Mouse (Mus musculus) CH12.LX (cell line): Measurements from ENCODE around the gene 1700019D03Rik. TPM values are rescaled to one million over a fixed set of nuclear protein-coding genes. Genes with fewer than 3 reads are reported as not detected.
A peak's percentile ranks its signal among the peaks of the same experiment; 100 is the strongest.

Experiments used
- DNase-seq: peaks from one replicate; pipeline ENCODE4 v3.0.0-alpha.2; 2013; ENCODE audit errors: extremely low read depth
- H3K27ac ChIP-seq: 2 replicates; pipeline ENCODE4 v1.5.1; 2012; ENCODE audit warnings: low read depth, mild to moderate bottlenecking, control low read depth, moderate library complexity; ENCODE audit not compliant: insufficient read depth
- H3K27me3 ChIP-seq: replicated peaks from 2 replicates; pipeline ENCODE3; 2012; ENCODE audit warnings: inconsistent platforms
- H3K36me3 ChIP-seq, 2 experiments: replicated peaks in 1 of 2; 2 replicates each; pipeline versions ENCODE3 to v1.6.1; 2012; ENCODE audit warnings: inconsistent platforms in 1 of 2, low read length in 1 of 2, mild to moderate bottlenecking in 1 of 2, mixed read lengths in 1 of 2, moderate library complexity in 1 of 2; ENCODE audit not compliant: control insufficient read depth in 1 of 2, insufficient read depth in 1 of 2
- H3K4me1 ChIP-seq, 2 experiments: 2 replicates each; pipeline ENCODE4 v1.6.1; 2012; ENCODE audit warnings: inconsistent platforms in 1 of 2, moderate library complexity in 1 of 2; ENCODE audit not compliant: insufficient read depth in 2 of 2, control insufficient read depth in 1 of 2
- H3K4me2 ChIP-seq: 2 replicates; pipeline ENCODE4 v1.6.1; 2012; ENCODE audit warnings: low read depth, mild to moderate bottlenecking, control low read depth; ENCODE audit not compliant: poor library complexity, insufficient read depth, severe bottlenecking
- H3K4me3 ChIP-seq, 3 experiments: fragments of 150-350 bp in 1 of 3; sonication (generic) in 1 of 3; replicated peaks in 1 of 3; 2 replicates each; pipeline versions ENCODE3 to v1.5.1; 2011 to 2012; ENCODE audit warnings: low read depth in 2 of 3, low read length in 2 of 3, mild to moderate bottlenecking in 2 of 3, moderate library complexity in 2 of 3, control low read depth in 1 of 3, improper control_type of control experiment in 1 of 3, inconsistent platforms in 1 of 3, mixed read lengths in 1 of 3; ENCODE audit not compliant: poor library complexity in 1 of 3
- H3K79me2 ChIP-seq: replicated peaks from 2 replicates; pipeline ENCODE4 v1.6.1; 2012; ENCODE audit warnings: mild to moderate bottlenecking, moderate library complexity; ENCODE audit not compliant: control insufficient read depth, poor library complexity, insufficient read depth, severe bottlenecking; ENCODE audit errors: extremely low read depth
- H3K9ac ChIP-seq: 2 replicates; pipeline ENCODE4 v1.6.1; 2012; ENCODE audit warnings: low read depth, mild to moderate bottlenecking, control low read depth, moderate library complexity; ENCODE audit not compliant: insufficient read depth
- H3K9me3 ChIP-seq: replicated peaks from 2 replicates; pipeline ENCODE3; 2012; ENCODE audit warnings: low read length, inconsistent platforms, mixed read lengths
- BHLHE40 ChIP-seq: IDR thresholded peaks from 2 replicates; pipeline ENCODE4 v1.6.1; 2011; ENCODE audit warnings: mild to moderate bottlenecking, low read depth, low read length, improper control_type of control experiment
- CHD2 ChIP-seq: IDR thresholded peaks from 2 replicates; pipeline ENCODE4 v1.6.1; 2011; ENCODE audit warnings: low read length, improper control_type of control experiment
- CTCF ChIP-seq, 2 experiments: IDR thresholded peaks in 1 of 2; conservative IDR thresholded peaks in 1 of 2; 2 replicates each; pipeline ENCODE4 v1.5.1; 2011 to 2012; ENCODE audit warnings: low read depth in 2 of 2, low read length in 2 of 2, improper control_type of control experiment in 1 of 2, inconsistent platforms in 1 of 2, mild to moderate bottlenecking in 1 of 2, moderate library complexity in 1 of 2
- E2F4 ChIP-seq: IDR thresholded peaks from 2 replicates; pipeline ENCODE4 v1.6.1; 2011; ENCODE audit warnings: low read depth, low read length, improper control_type of control experiment; ENCODE audit not compliant: insufficient replicate concordance
- ELF1 ChIP-seq: IDR thresholded peaks from 2 replicates; pipeline ENCODE4 v1.6.1; 2014; ENCODE audit warnings: low read depth, mild to moderate bottlenecking, inconsistent platforms, low read length, improper control_type of control experiment
- EP300 ChIP-seq: IDR thresholded peaks from 2 replicates; pipeline ENCODE4 v1.6.1; 2011; ENCODE audit warnings: low read length, improper control_type of control experiment
- GABPA ChIP-seq: IDR thresholded peaks from 2 replicates; pipeline ENCODE4 v1.6.1; 2012; ENCODE audit warnings: low read depth, low read length, improper control_type of control experiment, inconsistent platforms; ENCODE audit not compliant: insufficient replicate concordance
- HCFC1 ChIP-seq: IDR thresholded peaks from 2 replicates; pipeline ENCODE4 v1.6.1; 2012; ENCODE audit warnings: low read depth, mild to moderate bottlenecking, inconsistent platforms, low read length, improper control_type of control experiment
- IRF4 ChIP-seq: IDR thresholded peaks from 2 replicates; pipeline ENCODE4 v1.6.1; 2014; ENCODE audit warnings: low read depth, mild to moderate bottlenecking, inconsistent platforms, low read length, improper control_type of control experiment
- JUN ChIP-seq: IDR thresholded peaks from 2 replicates; pipeline ENCODE4 v1.6.1; 2011; ENCODE audit warnings: low read depth, mild to moderate bottlenecking, low read length, improper control_type of control experiment, moderate library complexity; ENCODE audit not compliant: insufficient read depth
- JUND ChIP-seq: conservative IDR thresholded peaks from 2 replicates; pipeline ENCODE4 v1.6.1; 2011; ENCODE audit warnings: low read depth, low read length, improper control_type of control experiment
- KAT2A ChIP-seq: IDR thresholded peaks from 2 replicates; pipeline ENCODE4 v1.6.1; 2012; ENCODE audit warnings: low read length, improper control_type of control experiment, inconsistent platforms; ENCODE audit not compliant: insufficient replicate concordance
- MAFK ChIP-seq: IDR thresholded peaks from 2 replicates; pipeline ENCODE4 v1.6.1; 2011; ENCODE audit warnings: low read length, improper control_type of control experiment; ENCODE audit not compliant: insufficient replicate concordance
- MEF2A ChIP-seq: IDR thresholded peaks from 2 replicates; pipeline ENCODE4 v1.6.1; 2014; ENCODE audit warnings: low read depth, mild to moderate bottlenecking, inconsistent platforms, low read length, improper control_type of control experiment, borderline replicate concordance
- MXI1 ChIP-seq: IDR thresholded peaks from 2 replicates; pipeline ENCODE4 v1.6.1; 2011; ENCODE audit warnings: mild to moderate bottlenecking, low read depth, low read length, improper control_type of control experiment
- MYC ChIP-seq: IDR thresholded peaks from 2 replicates; pipeline ENCODE4 v1.6.1; 2011; ENCODE audit warnings: low read depth, mild to moderate bottlenecking, improper control_type of control experiment, low read length
- NRF1 ChIP-seq: IDR thresholded peaks from 2 replicates; pipeline ENCODE4 v1.6.1; 2014; ENCODE audit warnings: low read depth, mild to moderate bottlenecking, inconsistent platforms, low read length, improper control_type of control experiment, moderate library complexity
- PAX5 ChIP-seq: IDR thresholded peaks from 2 replicates; pipeline ENCODE4 v1.6.1; 2012; ENCODE audit warnings: low read length, inconsistent platforms, mixed read lengths
- RAD21 ChIP-seq: IDR thresholded peaks from 2 replicates; pipeline ENCODE4 v1.6.1; 2011; ENCODE audit warnings: low read depth, mild to moderate bottlenecking, low read length, improper control_type of control experiment, moderate library complexity
- SIN3A ChIP-seq: IDR thresholded peaks from 2 replicates; pipeline ENCODE4 v1.6.1; 2012; ENCODE audit warnings: low read length, improper control_type of control experiment, inconsistent platforms
- SMC3 ChIP-seq: IDR thresholded peaks from 2 replicates; pipeline ENCODE4 v1.6.1; 2011; ENCODE audit warnings: low read depth, low read length, improper control_type of control experiment
- TBP ChIP-seq: conservative IDR thresholded peaks from 2 replicates; pipeline ENCODE4 v1.6.1; 2011; ENCODE audit warnings: low read depth, low read length, improper control_type of control experiment
- UBTF ChIP-seq: IDR thresholded peaks from 2 replicates; pipeline ENCODE4 v1.6.1; 2012; ENCODE audit warnings: low read depth, mild to moderate bottlenecking, inconsistent platforms, low read length, improper control_type of control experiment, moderate library complexity
- USF1 ChIP-seq: IDR thresholded peaks from 2 replicates; pipeline ENCODE4 v1.6.1; 2014; ENCODE audit warnings: low read depth, mild to moderate bottlenecking, inconsistent platforms, low read length, improper control_type of control experiment
- USF2 ChIP-seq: conservative IDR thresholded peaks from 2 replicates; pipeline ENCODE4 v1.6.1; 2011; ENCODE audit warnings: low read depth, low read length, improper control_type of control experiment
- ZC3H11A ChIP-seq: IDR thresholded peaks from 2 replicates; pipeline ENCODE4 v1.6.1; 2012; ENCODE audit warnings: low read depth, mild to moderate bottlenecking, inconsistent platforms, low read length, improper control_type of control experiment
- ZKSCAN1 ChIP-seq: IDR thresholded peaks from 2 replicates; pipeline ENCODE4 v1.6.1; 2012; ENCODE audit warnings: low read depth, inconsistent platforms, low read length, improper control_type of control experiment, borderline replicate concordance
- ZNF384 ChIP-seq: IDR thresholded peaks from 2 replicates; pipeline ENCODE4 v1.6.1; 2012; ENCODE audit warnings: low read depth, low read length, improper control_type of control experiment, inconsistent platforms
- dilution Hi-C: fragments of 300-500 bp; cut with MboI; formaldehyde crosslinking; loops from 2 replicates; pipeline ENCODE4 v1.14.3; 2020; ENCODE audit warnings: low sequenced_read_pairs; ENCODE audit not compliant: extremely low pct_unique_long_range_greater_than_20kb, extremely low pct_ligation_motif_present
- in situ Hi-C: fragments of 300-500 bp; cut with MboI; formaldehyde crosslinking; loops from 3 replicates; pipeline ENCODE4 v1.14.3; 2019; ENCODE audit warnings: low sequenced_read_pairs, low pct_ligation_motif_present, low pct_unique_long_range_greater_than_20kb, mixed read lengths
- polyA plus RNA-seq: library from polyadenylated mRNA; unstranded; fragments of >175 nt; gene quantifications from 2 replicates; pipeline ENCODE4 v1.2.1, GENCODE M21; 2012; ENCODE audit warnings: low read depth; ENCODE audit not compliant: insufficient read length
- total RNA-seq, 2 experiments: library from RNA; depleted of rRNA; stranded (reverse); fragments of 300-350 nt in 1 of 2; fragments of >200 nt in 1 of 2; gene quantifications; 2 replicates each; pipeline ENCODE4 v1.2.3; 2012 to 2014

The 1700019D03Rik gene
- total and polyA plus RNA-seq, 3 experiments: 1.3 to 2.6 (median 1.7) TPM

DNA sequence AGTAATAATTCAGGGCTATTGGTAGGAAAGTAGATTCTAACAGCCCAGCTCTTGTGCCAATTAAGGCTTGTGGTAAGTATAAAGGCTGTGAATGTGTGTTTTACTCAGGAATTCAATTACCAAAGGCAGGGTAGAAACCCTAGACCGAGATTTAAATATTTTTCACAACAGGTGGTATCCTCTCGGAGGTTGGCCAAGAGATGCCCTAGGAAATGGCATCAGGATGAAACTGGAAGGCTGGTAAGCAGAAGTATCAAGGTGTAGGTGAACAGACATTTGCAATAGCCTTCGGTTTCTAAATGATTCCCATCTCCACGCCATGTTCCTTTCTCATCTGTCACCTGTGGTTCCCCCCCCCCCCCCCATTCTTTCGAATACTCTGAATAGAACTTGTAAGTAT lies 4.4 kb downstream of the 1700019D03Rik start:
- Histone ChIP-seq H3K36me3 (no peaks in the 10 kb centered on the region), H3K27me3 (no peaks in the 10 kb centered on the region), H3K27ac (no peak overlapping the region)
- no peak for TF ChIP-seq GABPA
- no peak for TF ChIP-seq MEF2A
- TF ChIP-seq EP300: no peak
- TF ChIP-seq USF1: no peak
- no peak for TF ChIP-seq ZC3H11A
- TF ChIP-seq SMC3: no peak
- TF ChIP-seq RAD21: no peak
- TF ChIP-seq KAT2A: no peak
- TF ChIP-seq JUND: no peak
- no peak for TF ChIP-seq E2F4
- TF ChIP-seq HCFC1: no peak
- no peak for TF ChIP-seq ZKSCAN1
- no peak for TF ChIP-seq CTCF (conservative IDR thresholded peaks at IDR 0.05 in 1 of 2, IDR thresholded peaks at IDR 0.05 in 1 of 2; ENCODE audit: low read depth in 2 of 2, low read length in 2 of 2)
- TF ChIP-seq TBP: no peak
- TF ChIP-seq MXI1: no peak
- no peak for TF ChIP-seq ELF1
- no peak for TF ChIP-seq SIN3A
- TF ChIP-seq UBTF: no peak
- TF ChIP-seq ZNF384: no peak
- TF ChIP-seq IRF4: no peak
- TF ChIP-seq, all 38 proteins: peak for 0
- dilution Hi-C loops (no loop called here), in situ Hi-C loops (no loop called here)
- H3K4me3 ChIP-seq: no peak overlapping the region
- H3K9ac ChIP-seq: no peak overlapping the region
- H3K4me2 ChIP-seq: peak overlapping the region; percentile 78
- H3K9me3 ChIP-seq: no peaks in the 10 kb centered on the region
- DNase-seq: no peak
- H3K79me2 ChIP-seq: no peaks in the 10 kb centered on the region
- peaks cover 0 to 7% of the 10 kb centered on the region in 2 experiments; a peak in 1 of 4 replicates for H3K4me1 ChIP-seq

DNA sequence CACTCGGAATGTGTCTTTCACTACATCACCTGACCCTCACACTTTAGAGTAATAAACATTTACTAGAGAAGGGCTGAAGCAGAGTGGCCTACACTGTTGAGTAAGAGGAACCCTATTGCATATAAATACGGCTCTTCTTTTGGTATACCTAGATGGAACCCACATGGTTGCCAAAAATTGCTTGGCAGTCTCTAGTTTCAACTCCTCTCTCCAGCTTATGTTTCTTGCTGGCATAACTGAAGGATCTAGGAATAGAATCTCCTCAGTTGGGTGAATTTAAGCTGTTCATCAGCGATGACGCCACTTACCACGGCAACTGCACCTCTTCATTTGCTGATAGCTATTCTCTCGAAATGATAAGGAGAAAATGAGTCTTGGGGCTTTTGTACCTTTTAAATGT lies 5.3 kb downstream of the 1700019D03Rik start:
- Histone ChIP-seq H3K9me3 (no peaks in the 10 kb centered on the region), H3K9ac (no peak overlapping the region), H3K4me1 (peaks cover 0 to 7% of the 10 kb centered on the region in 2 experiments; a peak in 1 of 4 replicates), H3K27me3 (no peaks in the 10 kb centered on the region), H3K36me3 (no peaks in the 10 kb centered on the region), H3K27ac (no peak overlapping the region)
- DNase-seq: no peak
- dilution Hi-C loops: no loop called here
- in situ Hi-C loops: no loop called here
- TF ChIP-seq KAT2A: no peak
- no peak for TF ChIP-seq USF1
- TF ChIP-seq BHLHE40: no peak
- TF ChIP-seq CHD2: no peak
- no peak for TF ChIP-seq ELF1
- TF ChIP-seq GABPA: no peak
- TF ChIP-seq JUN: no peak
- TF ChIP-seq MAFK: no peak
- TF ChIP-seq E2F4: no peak
- no peak for TF ChIP-seq ZKSCAN1
- TF ChIP-seq EP300: no peak
- no peak for TF ChIP-seq ZNF384
- no peak for TF ChIP-seq TBP
- no peak for TF ChIP-seq PAX5
- TF ChIP-seq USF2: no peak
- no peak for TF ChIP-seq RAD21
- TF ChIP-seq CTCF (conservative IDR thresholded peaks at IDR 0.05 in 1 of 2, IDR thresholded peaks at IDR 0.05 in 1 of 2; ENCODE audit: low read depth in 2 of 2, low read length in 2 of 2): no peak
- TF ChIP-seq MYC: no peak
- no peak for TF ChIP-seq NRF1
- TF ChIP-seq, all 38 proteins: peak for 0
- no peaks in the 10 kb centered on the region for H3K79me2 ChIP-seq
- H3K4me2 ChIP-seq: no peak overlapping the region
- H3K4me3 ChIP-seq: no peak overlapping the region
